27 mouse cellular contexts compared by ENCODE assay signal in genomic region chr14:20956021-20956420, GRCm38 (mm10). TPM values are rescaled to one million over a fixed set of nuclear protein-coding genes. Genes with fewer than 3 reads are reported as not detected.
A peak's percentile ranks its signal among the peaks of the same experiment; 100 is the strongest.
DNase-seq lines count a peak whose midpoint lies in the region; ATAC-seq and TF ChIP-seq lines count a peak whose summit lies in the region.
"Had no signal": no experiment of that assay in that cellular context is flagged by ENCODE, and none has a peak within 500 bp of the region (broad histone marks: within the 10 kb centered on the region; RNA-seq: fewer than 3 reads in every experiment).

No protein-coding gene starts in this region.

- TF ChIP-seq CTCF in layer of hippocampus, adult 2 months (conservative IDR thresholded peaks at IDR 0.05) = no peak

- H3K9ac ChIP-seq in forebrain, embryonic 14.5 days (ENCODE audit: low read length) = no peak overlapping the region
- H3K9ac ChIP-seq in forebrain, embryonic 12.5 days = no peak overlapping the region
- H3K9ac ChIP-seq: embryonic facial prominence, embryonic 12.5 days; embryonic facial prominence, embryonic 15.5 days; heart, embryonic 13.5 days; hindbrain, embryonic 14.5 days had no signal

- H3K27ac ChIP-seq in forebrain, embryonic 14.5 days (ENCODE audit: low read depth, low read length) = no peak overlapping the region
- H3K27ac ChIP-seq in forebrain, embryonic 12.5 days = no peak overlapping the region
- peak overlapping the region; percentile 24; the same call in 1 of the 2 replicates for H3K27ac ChIP-seq in layer of hippocampus, adult 2 months
- H3K27ac ChIP-seq: embryonic facial prominence, embryonic 12.5 days; embryonic facial prominence, embryonic 15.5 days; heart, adult 2 months; heart, embryonic 10.5 days; hindbrain, embryonic 14.5 days; hindbrain, postnatal 0 days had no signal

- intact Hi-C loops in left cerebral cortex, postnatal 10 days (cut with DNase I) = no loop called here

- H3K4me1 ChIP-seq in forebrain, embryonic 14.5 days (ENCODE audit: control insufficient read depth, insufficient read depth, low read length) = peaks cover 11% of the 10 kb centered on the region
- H3K4me1 ChIP-seq in forebrain, embryonic 12.5 days = peaks cover 5% of the 10 kb centered on the region; the same call in 1 of the 2 replicates

- H3K36me3 ChIP-seq in forebrain, embryonic 14.5 days (ENCODE audit: control insufficient read depth, insufficient read depth, low read length) = no peaks in the 10 kb centered on the region
- no peaks in the 10 kb centered on the region for H3K36me3 ChIP-seq in forebrain, embryonic 12.5 days (replicated peaks)
- H3K36me3 ChIP-seq: embryonic facial prominence, embryonic 12.5 days; embryonic facial prominence, embryonic 15.5 days had no signal

- DNase-seq in forebrain, embryonic 14.5 days (ENCODE audit: low spot score) = peak; percentile 40
- no peak for DNase-seq in layer of hippocampus, adult 2 months (ENCODE audit: low spot score in 2 of 2)
- no peak for DNase-seq in layer of hippocampus, postnatal 36 days
- DNase-seq in Muller cell, postnatal 12 days (ENCODE audit: inconsistent ontology term) = peak; percentile 90
- DNase-seq in retina, embryonic 14.5 days (ENCODE audit: low spot score) = peak; percentile 30
- DNase-seq in left cerebral cortex, postnatal 10 days (ENCODE audit: extremely low spot score in 1 of 2, low spot score in 2 of 2) = no peak
- DNase-seq: adrenal gland, adult 2 months; adrenal gland, postnatal 14 days; cerebellum, adult 11-12 months; cerebellum, adult 8-10 months; gastrocnemius, postnatal 36 days; heart, adult 2 months; heart, postnatal 14 days; heart, postnatal 4 days had no signal

- H3K9me3 ChIP-seq in forebrain, embryonic 14.5 days (replicated peaks; ENCODE audit: control insufficient read depth, low read length) = no peaks in the 10 kb centered on the region
- no peaks in the 10 kb centered on the region for H3K9me3 ChIP-seq in forebrain, embryonic 12.5 days
- H3K9me3 ChIP-seq: embryonic facial prominence, embryonic 12.5 days; embryonic facial prominence, embryonic 15.5 days; heart, embryonic 10.5 days; heart, embryonic 13.5 days had no signal

- no peak overlapping the region for H3K4me2 ChIP-seq in forebrain, embryonic 14.5 days (ENCODE audit: low read length)
- H3K4me2 ChIP-seq in forebrain, embryonic 12.5 days = no peak overlapping the region
- H3K4me2 ChIP-seq: embryonic facial prominence, embryonic 12.5 days; embryonic facial prominence, embryonic 15.5 days; heart, embryonic 13.5 days; hindbrain, embryonic 14.5 days had no signal

- no peak overlapping the region for H3K4me3 ChIP-seq in forebrain, embryonic 14.5 days (ENCODE audit: low read depth, low read length)
- H3K4me3 ChIP-seq in forebrain, embryonic 12.5 days (replicated peaks) = no peak overlapping the region
- no peak overlapping the region for H3K4me3 ChIP-seq in layer of hippocampus, adult 2 months
- H3K4me3 ChIP-seq: embryonic facial prominence, embryonic 12.5 days; embryonic facial prominence, embryonic 15.5 days; heart, adult 2 months; heart, embryonic 10.5 days; heart, embryonic 13.5 days had no signal

- no peaks in the 10 kb centered on the region for H3K27me3 ChIP-seq in forebrain, embryonic 14.5 days (replicated peaks; ENCODE audit: control insufficient read depth, insufficient read depth, low read length)
- no peaks in the 10 kb centered on the region for H3K27me3 ChIP-seq in forebrain, embryonic 12.5 days
- H3K27me3 ChIP-seq: embryonic facial prominence, embryonic 12.5 days; embryonic facial prominence, embryonic 15.5 days; heart, embryonic 13.5 days; Patski had no signal

- ATAC-seq in forebrain, embryonic 14.5 days = no peak
- no peak for ATAC-seq in forebrain, embryonic 12.5 days (ENCODE audit: low FRiP score)
- no peak for ATAC-seq in megakaryocyte progenitor cell, adult 5-6 weeks (replicated peaks; ENCODE audit: poor library complexity)
- ATAC-seq: CD4-positive, CD25-positive, alpha-beta regulatory T cell, adult 4 months; forebrain, embryonic 16.5 days; hindbrain, postnatal 0 days; inflammation-experienced regulatory T-cells, adult 6 months; intestine, postnatal 0 days; Patski had no signal

RNA-seq across cellular contexts. Expression of gene Vcl, which starts 26.8 kb away (rescaled TPM):
- polyA plus RNA-seq in forebrain, embryonic 14.5 days (2014; fragmentation: Nextera tagmentation; extraction: Ambion mirVana) = 8.4 and 9.3 TPM in 2 replicates
- polyA plus RNA-seq in forebrain, embryonic 12.5 days (2016; fragmentation: Nextera tagmentation; extraction: Ambion mirVana) = 20.0 and 21.4 TPM in 2 replicates
- total RNA-seq in layer of hippocampus, adult 2 months (2021) = 10 to 100 TPM; 30.9 to 38.9 TPM
- total RNA-seq in layer of hippocampus, postnatal 36 days (2021) = 10 to 100 TPM; 30.5 to 36.1 TPM
- total RNA-seq in left cerebral cortex, postnatal 10 days (2021) = 10 to 100 TPM; 22.2 to 25.8 TPM
- 42.9 and 50.6 TPM in 2 replicates for total RNA-seq in megakaryocyte progenitor cell, adult 5-6 weeks (2015)
- 30.0 and 32.3 TPM in 2 replicates for total RNA-seq in megakaryocyte progenitor cell, adult 5-6 weeks (2017)

Comparison
In these comparisons a context has a peak if more than half of its experiments do, and no peak if none do; other contexts are left out.
1. DNase-seq: peak in forebrain, embryonic 14.5 days (single experiment), Muller cell, postnatal 12 days (single experiment) and retina, embryonic 14.5 days (single experiment); none in layer of hippocampus, adult 2 months (0 of 2), layer of hippocampus, postnatal 36 days (0 of 2) and left cerebral cortex, postnatal 10 days (0 of 2).